Mouse (Mus musculus) myocyte (in vitro differentiated cells): ENCODE measurements around the gene Fam129a.

Experiments
- POLR2A ChIP-seq: IDR thresholded peaks from one replicate; pipeline ENCODE4 v1.6.1; 2011; ENCODE audit warnings: low read depth, mild to moderate bottlenecking, control low read depth, moderate library complexity; ENCODE audit not compliant: insufficient read length
- SRF ChIP-seq: IDR thresholded peaks from one replicate; pipeline ENCODE4 v1.6.1; 2011; ENCODE audit warnings: low read depth; ENCODE audit not compliant: control insufficient read depth, insufficient read length
- TCF12 ChIP-seq: IDR thresholded peaks from one replicate; pipeline ENCODE4 v1.6.1; 2011; ENCODE audit warnings: mild to moderate bottlenecking, control low read depth; ENCODE audit not compliant: poor library complexity, insufficient read depth, severe bottlenecking

GRCm38 (mm10) chr1:151758301-151758700, 187.3 kb downstream of the Fam129a start:
- TF ChIP-seq SRF (no peak), POLR2A (no peak), TCF12 (no peak)
